Mouse (Mus musculus) B cell, adult 2 months (primary cell): ENCODE data around the gene Ephb4.
A peak's percentile ranks its signal among the peaks of the same experiment; 100 is the strongest.

Experiments
- DNase-seq, 2 experiments: peaks; one replicate each; pipeline ENCODE4 v3.0.0; 2022

The Ephb4 gene

GRCm38 (mm10) chr5:137374521-137375080, 24.7 kb downstream of the Ephb4 start:
- DNase-seq, result no peak

GRCm38 (mm10) chr5:137375627-137376026, 25.7 kb downstream of the Ephb4 start:
- DNase-seq, result no peak

GRCm38 (mm10) chr5:137376198-137376597, 26.3 kb downstream of the Ephb4 start:
- DNase-seq, result no peak

DNA sequence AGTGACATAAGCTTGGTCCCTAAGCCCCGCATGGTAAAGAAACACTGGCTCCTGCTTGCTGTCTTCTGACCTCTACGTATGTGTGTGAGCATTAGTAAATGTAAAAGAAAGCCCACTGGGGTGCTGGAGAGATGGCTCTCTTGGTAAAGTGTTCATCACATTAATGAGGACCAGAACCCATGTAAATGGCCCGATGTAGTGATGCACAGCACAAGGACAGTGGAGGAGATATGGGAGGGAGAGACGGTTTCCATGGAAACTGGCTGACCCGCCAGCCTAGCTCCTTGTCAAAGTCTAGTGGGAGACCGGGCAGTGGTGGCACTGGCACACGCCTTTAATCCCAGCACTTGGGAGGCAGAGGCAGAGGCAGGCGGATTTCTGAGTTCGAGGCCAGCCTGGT, 26.8 kb downstream of the Ephb4 start:
- DNase-seq, result no peak

DNA sequence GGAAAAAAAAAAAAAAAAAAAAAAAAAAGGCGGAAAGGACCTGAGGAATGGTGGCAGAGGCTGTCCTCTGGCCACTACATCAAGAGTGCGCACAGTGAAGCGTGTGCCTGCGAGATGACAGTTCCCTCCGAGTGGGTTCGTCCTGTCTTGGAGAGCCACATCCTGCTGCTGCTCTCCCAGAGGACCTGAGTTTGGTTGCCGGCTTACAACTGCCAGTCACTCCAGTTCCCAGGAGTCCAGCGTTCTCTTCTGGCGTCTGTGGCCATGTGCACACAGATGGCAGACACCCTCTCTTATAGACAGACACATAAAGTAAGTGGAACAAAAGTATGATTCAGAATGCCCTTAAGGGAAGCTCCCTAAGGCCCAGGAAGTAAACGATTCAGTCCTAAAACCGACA, 27.3 kb downstream of the Ephb4 start:
- no peak for DNase-seq

- no peak for DNase-seq
These were observed 27.7 kb downstream of the Ephb4 start for GRCm38 (mm10) chr5:137377603-137378002.

DNA sequence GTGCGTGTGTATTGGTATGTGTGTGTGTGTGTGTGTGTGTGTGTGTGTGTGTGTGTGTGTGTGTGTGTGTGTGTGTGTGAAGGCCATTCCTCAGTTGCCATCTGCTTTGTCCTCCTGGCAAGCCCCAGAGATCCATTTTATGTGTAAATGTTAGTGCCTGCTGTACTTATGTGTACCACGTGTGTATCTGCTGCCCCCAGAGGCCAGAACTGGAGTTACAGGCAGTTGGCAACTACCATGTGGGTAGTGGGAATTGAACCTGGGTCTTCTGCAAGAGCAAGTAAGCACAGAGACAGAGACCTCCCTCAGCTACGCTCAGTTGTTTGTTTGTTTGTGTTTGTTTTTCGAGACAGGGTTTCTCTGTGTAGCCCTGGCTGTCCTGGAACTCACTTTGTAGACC, 31.2 kb downstream of the Ephb4 start:
- peak; percentile 71 to 73 for DNase-seq

DNA sequence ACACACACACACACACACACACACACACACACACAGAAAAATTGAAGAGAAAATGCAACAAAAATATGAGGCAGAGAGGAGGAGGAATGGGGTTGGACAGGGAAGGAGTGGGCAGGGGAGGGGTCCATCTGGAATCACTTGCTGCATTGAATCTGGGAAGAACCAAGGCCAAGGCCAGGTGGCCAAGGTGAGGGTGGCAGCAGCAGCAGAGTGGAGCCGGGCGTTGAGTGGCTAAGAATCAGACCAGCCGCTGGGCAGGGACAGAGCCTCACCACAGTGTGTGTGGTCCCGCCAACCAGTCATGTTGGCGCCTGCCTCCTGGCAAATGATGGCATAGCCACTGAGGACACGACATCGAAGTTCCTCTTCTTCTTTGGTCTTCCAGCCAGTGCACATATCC, 33.5 kb downstream of the Ephb4 start:
- no peak for DNase-seq

DNA sequence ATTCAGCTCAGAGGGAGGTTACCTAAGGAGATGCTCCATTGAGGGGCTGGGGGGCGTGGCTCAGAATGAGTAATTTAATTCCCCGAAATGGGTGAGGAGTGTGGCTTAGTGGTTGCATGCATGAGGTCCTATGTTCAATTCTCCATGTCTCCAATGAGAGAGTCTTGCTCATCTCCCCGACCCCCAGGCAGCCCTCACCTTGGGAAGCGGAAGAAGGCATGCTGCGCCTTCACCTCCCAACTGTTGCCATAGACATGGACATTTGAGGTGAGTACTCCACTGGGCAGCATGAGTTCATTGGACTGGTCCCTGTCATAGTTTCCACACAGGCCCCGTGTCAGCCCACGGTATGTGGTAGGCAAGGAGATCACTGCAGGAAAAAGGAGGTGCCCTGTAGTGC, 36.8 kb downstream of the Ephb4 start:
- DNase-seq, result no peak

GRCm38 (mm10) chr5:137391641-137392040, 41.7 kb downstream of the Ephb4 start:
- DNase-seq, result no peak

GRCm38 (mm10) chr5:137394456-137394855, 44.5 kb downstream of the Ephb4 start:
- DNase-seq, result no peak

GRCm38 (mm10) chr5:137404081-137404480, 54.2 kb downstream of the Ephb4 start:
- DNase-seq, result no peak

DNA sequence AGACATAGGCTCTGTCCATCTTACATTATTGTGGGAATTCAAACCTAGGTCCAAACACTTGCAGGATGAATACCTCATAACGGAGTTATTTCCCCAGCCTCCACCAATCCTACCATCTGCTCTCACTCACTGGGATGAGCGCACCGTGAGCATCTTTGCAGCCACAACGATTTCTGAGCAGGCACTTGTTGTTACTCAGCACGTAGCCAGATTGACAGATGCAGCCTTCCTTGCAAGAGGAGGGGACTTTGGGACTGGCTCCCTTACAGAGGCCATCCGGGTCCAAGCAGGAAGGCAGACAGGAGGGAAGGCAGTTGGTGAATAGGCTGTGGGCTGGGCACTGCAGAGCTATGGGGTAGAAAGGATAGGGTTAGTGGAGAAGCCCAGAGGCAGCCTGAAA, 59.5 kb downstream of the Ephb4 start:
- DNase-seq, result no peak

- no peak for DNase-seq
These were observed 60.2 kb downstream of the Ephb4 start for GRCm38 (mm10) chr5:137410066-137410465.

- no peak for DNase-seq
These were observed 60.6 kb downstream of the Ephb4 start for GRCm38 (mm10) chr5:137410549-137410948.

- no peak for DNase-seq
These were observed 61.3 kb downstream of the Ephb4 start for GRCm38 (mm10) chr5:137411235-137411634.

DNA sequence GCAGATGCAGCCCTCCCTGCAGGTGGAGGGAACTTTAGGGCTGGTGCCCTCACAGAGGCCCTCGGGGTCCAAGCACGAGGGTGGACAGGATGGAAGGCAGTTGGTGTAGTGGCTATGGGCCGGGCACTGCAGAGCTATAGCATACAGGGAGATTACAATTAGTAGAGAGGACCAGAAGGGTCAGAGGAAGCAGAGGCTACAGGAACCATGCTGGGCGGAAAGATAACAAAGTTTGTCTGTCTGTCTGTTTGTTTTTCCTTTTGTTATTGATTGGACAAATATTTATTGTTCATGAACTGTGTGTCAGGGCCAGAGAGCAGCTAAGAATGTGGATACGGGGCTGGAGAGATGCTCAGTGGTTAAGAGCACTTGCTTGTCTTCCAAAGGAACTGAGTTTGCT, 64.3 kb downstream of the Ephb4 start:
- DNase-seq, result no peak

DNA sequence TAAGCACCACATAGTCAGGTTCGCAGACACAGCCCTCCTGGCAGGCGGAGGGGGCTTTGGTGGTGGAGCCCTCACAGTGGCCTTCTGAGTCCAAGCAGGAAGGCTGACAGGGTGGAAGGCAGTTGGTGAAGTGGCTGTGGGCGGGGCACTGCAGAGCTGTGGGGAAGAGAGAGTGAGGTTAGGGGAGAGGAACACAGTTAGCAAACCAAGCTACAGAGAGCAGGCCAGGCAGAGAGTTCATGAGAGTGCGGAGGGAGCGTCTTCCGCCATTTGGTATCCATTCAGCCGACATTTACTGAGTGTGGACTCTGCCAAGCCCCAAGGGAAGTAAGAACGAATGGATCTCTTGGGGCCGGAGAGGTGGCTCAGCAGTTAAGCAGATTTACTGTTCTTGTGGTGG, 69.2 kb downstream of the Ephb4 start:
- DNase-seq, result no peak

GRCm38 (mm10) chr5:137419841-137420240, 69.9 kb downstream of the Ephb4 start:
- no peak for DNase-seq

GRCm38 (mm10) chr5:137425648-137426047, 75.7 kb downstream of the Ephb4 start:
- no peak for DNase-seq
